Mouse (Mus musculus) activated CD4-positive, CD25-positive, alpha-beta regulatory T cell, adult 4 months (primary cell): ENCODE data around the gene Cdk1. TPM values are rescaled to one million over a fixed set of nuclear protein-coding genes. Genes with fewer than 3 reads are reported as not detected.

ENCODE experiments used
- ATAC-seq: one replicate; pipeline ENCODE4 v1.8.0; 2017
- polyA plus RNA-seq, 2 experiments: library from polyadenylated mRNA; unstranded; fragments of 100-300 nt; shearing (Covaris generic); gene quantifications; one replicate each; pipeline ENCODE4 v1.2.1; 2017

Gene Cdk1
- polyA plus RNA-seq, 2 experiments from 2014 or later = 38.3 to 42.9 TPM

DNA sequence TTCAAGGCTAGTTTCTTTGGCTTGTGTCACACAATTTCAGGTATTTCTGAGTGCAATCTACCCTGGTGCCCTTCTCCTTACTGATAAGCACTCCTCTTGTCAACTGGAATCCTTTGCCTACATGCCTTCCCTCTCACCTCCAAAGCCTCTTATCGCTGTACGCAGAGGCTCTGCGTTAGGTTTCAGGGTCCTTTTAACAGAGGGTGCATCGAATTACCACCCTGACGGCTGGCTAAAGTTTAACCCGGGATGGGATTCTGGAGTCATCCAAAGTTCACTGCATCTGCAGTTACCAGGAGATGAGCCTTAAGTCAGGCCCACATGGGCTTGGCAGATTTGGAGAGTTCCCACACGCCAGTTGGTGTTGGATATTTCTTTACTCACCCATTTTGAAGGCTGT, 47.1 kb downstream of the Cdk1 start:
- ATAC-seq = no peak

DNA sequence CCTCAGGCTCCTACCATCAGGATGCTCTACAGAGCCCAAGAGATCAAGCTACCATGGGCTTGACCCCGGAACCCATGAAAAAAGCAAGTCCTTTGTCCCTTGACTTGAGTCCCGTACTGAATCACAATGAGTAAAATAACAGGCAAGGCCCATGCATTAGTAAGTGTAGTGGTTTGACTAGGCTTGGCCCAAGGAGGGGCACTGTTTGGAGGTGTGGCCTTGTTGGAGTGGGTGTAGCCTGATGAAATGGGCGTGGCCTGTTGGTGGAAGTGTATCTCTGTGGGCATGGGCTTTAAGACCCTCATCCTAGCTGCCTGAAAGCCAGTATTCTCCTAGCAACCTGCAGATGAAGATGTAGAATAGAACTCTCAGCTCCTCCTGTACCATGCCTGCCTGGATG, 47.9 kb downstream of the Cdk1 start:
- ATAC-seq = no peak

DNA sequence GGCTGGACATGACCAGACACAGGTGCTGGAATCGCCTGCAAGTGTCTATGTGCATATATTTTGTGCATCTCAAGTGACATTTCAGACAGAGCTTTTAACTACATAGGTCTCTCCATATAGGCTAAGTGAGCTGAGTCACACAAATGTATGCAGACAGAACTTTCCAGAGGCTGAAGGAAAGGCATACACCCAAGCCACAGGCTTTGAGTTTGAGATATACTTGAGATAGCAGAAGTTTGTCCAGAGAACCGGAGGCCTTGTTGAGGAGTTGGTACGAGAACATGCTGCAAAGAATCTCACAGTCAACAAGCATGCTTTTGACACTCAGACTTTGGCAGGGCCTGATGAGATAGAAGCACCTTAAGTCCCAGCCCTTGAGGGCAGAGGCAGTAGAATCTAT, 50.1 kb downstream of the Cdk1 start:
- no peak for ATAC-seq

DNA sequence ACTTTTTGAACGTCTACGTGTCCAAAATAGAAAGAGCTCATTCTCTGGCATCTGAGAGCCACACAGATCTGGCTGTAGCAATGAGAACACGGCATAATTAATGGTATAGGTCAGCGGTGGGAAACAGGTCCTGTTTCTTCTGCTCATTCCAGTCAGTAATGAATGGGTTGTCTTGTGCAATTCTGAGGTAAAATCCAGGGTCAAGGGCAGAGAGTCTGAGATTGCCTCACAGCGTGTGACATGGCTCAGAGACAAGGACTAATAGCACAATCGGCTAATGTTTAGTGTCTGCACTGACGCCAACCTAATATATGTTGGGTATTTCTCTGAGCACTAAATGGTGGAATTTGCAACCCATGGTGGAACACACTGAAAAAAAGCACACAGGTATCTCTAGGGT, 52.8 kb downstream of the Cdk1 start:
- ATAC-seq = no peak

DNA sequence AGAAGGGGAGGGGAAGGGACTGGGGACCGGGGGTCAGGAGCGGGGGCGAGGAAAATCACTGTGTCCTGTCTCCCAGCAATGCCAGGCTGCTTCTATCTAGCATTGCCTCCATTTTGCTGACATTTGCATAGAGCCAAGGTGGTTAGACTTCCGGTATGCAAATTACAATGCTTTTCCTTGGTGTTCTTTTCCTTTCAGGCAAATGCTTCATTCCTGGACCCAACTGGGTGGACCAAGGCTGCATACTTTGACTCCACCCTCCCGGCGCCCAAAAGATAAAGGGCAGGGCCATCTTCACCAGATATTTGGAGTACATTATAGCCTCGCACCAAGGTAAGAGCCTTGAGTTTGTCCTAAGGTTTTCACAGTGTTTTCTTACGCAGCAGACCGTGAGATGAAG, 56.8 kb downstream of the Cdk1 start:
- ATAC-seq = no peak

DNA sequence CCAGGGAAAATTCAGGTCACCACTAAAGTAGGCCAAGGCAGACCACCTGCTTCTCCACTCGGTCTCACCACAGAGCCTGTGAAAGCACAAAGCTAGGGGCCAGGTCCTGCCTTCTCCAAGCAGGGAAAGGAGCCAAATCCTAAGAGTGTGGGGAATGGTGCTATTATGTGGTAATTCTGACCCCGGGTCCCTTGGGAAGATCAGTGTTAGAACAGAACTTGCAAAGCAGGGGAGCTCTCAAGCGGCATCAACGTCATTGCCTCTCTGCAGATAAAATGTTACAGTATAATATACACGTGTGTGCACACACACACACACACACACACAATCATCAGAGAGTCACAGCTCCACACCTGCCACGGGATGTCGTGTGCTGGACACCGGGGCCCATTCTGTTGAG, 62.0 kb downstream of the Cdk1 start:
- no peak for ATAC-seq

DNA sequence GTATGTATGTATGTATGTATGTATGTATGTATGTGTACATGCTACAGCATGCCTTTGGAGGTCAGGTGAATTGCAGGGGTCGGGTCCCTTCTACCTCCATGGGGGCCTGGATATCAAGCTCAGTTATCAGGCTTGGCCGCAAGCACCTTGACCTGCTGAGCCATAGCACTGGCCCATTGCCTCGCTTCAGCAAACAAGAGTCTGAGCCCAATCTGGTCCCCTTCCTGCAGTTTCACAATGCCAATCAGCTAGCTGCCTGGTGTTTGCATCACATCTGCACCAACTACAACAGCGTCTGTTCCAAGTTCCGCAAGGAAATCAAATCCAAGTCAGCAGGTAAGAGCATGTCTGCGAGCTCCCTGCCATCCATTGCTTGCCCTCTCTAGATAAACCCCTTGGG, 64.0 kb downstream of the Cdk1 start:
- no peak for ATAC-seq

DNA sequence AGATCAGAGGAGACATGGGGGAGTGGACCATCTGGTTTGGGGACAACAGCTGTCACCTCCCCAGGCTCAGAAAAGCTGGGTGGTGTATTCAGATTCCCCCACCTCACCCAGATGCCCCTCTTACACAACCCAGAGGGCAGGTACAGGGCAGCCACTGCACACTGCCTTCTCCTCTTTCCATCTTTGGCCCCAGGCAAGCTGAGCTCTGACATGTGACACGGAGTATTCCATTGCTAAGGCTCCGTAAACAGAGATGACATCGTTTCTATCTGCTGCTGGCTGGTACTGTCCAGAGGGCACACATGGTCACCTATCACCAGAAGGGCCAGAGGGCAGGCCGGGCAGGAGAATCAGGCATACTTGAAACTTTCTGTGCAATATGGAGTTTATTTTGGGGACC, 64.7 kb downstream of the Cdk1 start:
- ATAC-seq = no peak

DNA sequence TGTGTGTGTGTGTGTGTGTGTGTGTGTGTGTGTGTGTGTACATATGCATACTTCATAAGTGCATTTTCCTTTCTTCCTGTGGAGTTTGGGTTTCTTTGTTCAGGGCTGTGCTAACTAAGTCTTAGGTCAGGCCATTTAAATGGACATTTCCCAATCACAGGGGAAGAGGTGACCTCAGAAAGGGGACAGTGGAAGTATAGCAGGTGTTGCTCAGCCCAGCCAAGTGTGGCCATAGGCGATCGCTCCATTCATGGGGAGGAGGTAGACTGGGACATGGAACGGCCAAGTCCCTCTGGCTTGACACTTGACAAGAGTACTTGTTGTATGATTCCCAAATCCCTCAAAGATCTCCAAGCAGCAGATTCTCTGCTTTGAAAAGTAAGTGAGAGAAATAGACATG, 65.8 kb downstream of the Cdk1 start:
- ATAC-seq = no peak

Other genes starting within 250 kb of the Cdk1 start
- not detected for gene Rhobtb1, start 201.5 kb downstream of the Cdk1 start, polyA plus RNA-seq
- gene A930033H14Rik, start 139.8 kb downstream of the Cdk1 start, polyA plus RNA-seq = not detected
- 1 to 10 TPM in 1 of 2 experiments, under 1 TPM in 1; 0.05 to 1.3 TPM for gene Ank3, start 45.8 kb upstream of the Cdk1 start, polyA plus RNA-seq